Mouse (Mus musculus) cerebellum, postnatal 14 days (tissue): ENCODE results near the gene Tbc1d10b.
"Not testable (repeated sequence)": the region's sequence is repeated elsewhere in the genome, so short reads cannot be mapped to it uniquely, and the experiment has no call there.

Experiments used
- DNase-seq, 2 experiments: peaks; one replicate each; pipeline ENCODE4 v3.0.0; 2021; ENCODE audit warnings: mixed read lengths in 2 of 2

Gene Tbc1d10b

GRCm38 (mm10) chr7:127196484-127196883, 11.8 kb downstream of the Tbc1d10b start:
- peak in 1 of 2 experiments; percentile 40 for DNase-seq

- peak; percentile 95 to 97 for DNase-seq
Measured at GRCm38 (mm10) chr7:127195544-127196295, 12.5 kb downstream of the Tbc1d10b start, which contains the start of gene Cd2bp2. Gene Cd2bp2, minus strand, starts transcription at chr7:127196050.

- DNase-seq: no peak
Measured at GRCm38 (mm10) chr7:127194633-127195029, 13.6 kb downstream of the Tbc1d10b start.

- no peak for DNase-seq
Measured at GRCm38 (mm10) chr7:127194011-127194632, 14.1 kb downstream of the Tbc1d10b start.

- no peak for DNase-seq
Measured at GRCm38 (mm10) chr7:127192989-127193388, 15.3 kb downstream of the Tbc1d10b start.

GRCm38 (mm10) chr7:127190672-127191071, 17.6 kb downstream of the Tbc1d10b start:
- DNase-seq: no peak

GRCm38 (mm10) chr7:127188305-127189276, 19.7 kb downstream of the Tbc1d10b start:
- no peak for DNase-seq

- DNase-seq: no peak
Measured at GRCm38 (mm10) chr7:127187351-127187750, 20.9 kb downstream of the Tbc1d10b start.

GRCm38 (mm10) chr7:127185601-127186000, 22.7 kb downstream of the Tbc1d10b start:
- DNase-seq: peak in 1 of 2 experiments; percentile 32

- DNase-seq: no peak
Measured at GRCm38 (mm10) chr7:127184720-127185119, 23.5 kb downstream of the Tbc1d10b start.

- DNase-seq: no peak
Measured at GRCm38 (mm10) chr7:127183828-127184227, 24.4 kb downstream of the Tbc1d10b start.

GRCm38 (mm10) chr7:127183345-127183744, 24.9 kb downstream of the Tbc1d10b start:
- no peak for DNase-seq

- DNase-seq: not testable (repeated sequence)
Measured at GRCm38 (mm10) chr7:127181724-127182123, 26.5 kb downstream of the Tbc1d10b start.

GRCm38 (mm10) chr7:127180783-127181182, 27.5 kb downstream of the Tbc1d10b start:
- DNase-seq: no peak

GRCm38 (mm10) chr7:127176937-127177336, 31.3 kb downstream of the Tbc1d10b start:
- DNase-seq: no peak

GRCm38 (mm10) chr7:127166501-127166900, 41.8 kb downstream of the Tbc1d10b start:
- DNase-seq: no peak

GRCm38 (mm10) chr7:127165607-127166493, 42.4 kb downstream of the Tbc1d10b start:
- DNase-seq: no peak

- no peak for DNase-seq
Measured at GRCm38 (mm10) chr7:127164002-127164401, 44.3 kb downstream of the Tbc1d10b start.

GRCm38 (mm10) chr7:127162546-127162945, 45.7 kb downstream of the Tbc1d10b start:
- DNase-seq: no peak

- DNase-seq: no peak
Measured at GRCm38 (mm10) chr7:127157548-127157947, 50.7 kb downstream of the Tbc1d10b start.

- DNase-seq: no peak
Measured at GRCm38 (mm10) chr7:127153477-127153876, 54.8 kb downstream of the Tbc1d10b start.

- no peak for DNase-seq
Measured at GRCm38 (mm10) chr7:127152464-127152863, 55.8 kb downstream of the Tbc1d10b start.
